8 mouse cellular contexts compared by ENCODE assay signal in the genomic region with DNA sequence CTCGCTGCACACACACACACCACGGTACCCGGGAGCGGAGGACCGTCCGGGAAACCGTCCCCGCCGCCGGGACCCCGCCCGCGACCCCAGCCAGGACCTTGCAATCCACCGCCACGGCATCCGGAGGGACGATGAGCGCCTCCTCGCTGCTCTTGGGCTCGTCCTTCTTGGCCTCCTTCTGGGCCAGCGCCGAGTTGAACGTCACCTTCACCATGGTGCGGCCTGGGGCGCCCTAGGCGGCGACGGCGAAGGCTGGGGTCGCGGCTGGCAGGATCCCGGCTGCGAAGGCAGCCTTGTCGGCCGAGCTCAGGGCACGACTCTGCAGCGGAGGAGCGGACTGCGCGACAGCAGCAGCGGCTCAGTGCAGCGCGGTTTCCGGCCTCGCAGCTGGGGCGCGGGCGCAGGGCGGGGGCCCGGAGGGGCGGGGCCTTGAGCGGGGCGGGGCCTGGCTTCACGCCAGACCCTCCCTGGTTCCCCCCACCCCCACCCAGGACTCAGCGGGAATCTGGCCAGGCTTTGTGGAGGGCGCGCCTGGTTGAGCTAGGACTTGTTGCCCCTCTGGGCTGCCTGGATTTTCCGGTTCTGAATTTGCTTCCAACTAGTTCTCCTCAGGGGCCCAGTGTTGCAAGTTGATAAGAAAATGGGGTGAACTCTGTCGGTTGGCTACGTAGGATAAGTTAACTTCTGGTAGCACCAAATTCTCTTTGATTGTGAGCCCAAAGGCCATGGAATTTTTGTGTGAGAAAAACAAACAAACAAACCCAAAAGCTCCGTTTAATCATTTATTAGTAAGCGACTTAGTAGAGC. TPM values are rescaled to one million over a fixed set of nuclear protein-coding genes. Genes with fewer than 3 reads are reported as not detected.
A peak's percentile ranks its signal among the peaks of the same experiment; 100 is the strongest.
DNase-seq lines count a peak whose midpoint lies in the region; ATAC-seq and TF ChIP-seq lines count a peak whose summit lies in the region.

A gene (minus strand): TSS at position 377 of the 807 bp plus-strand sequence.

- peak within 1 kb of the TSS; percentile 99 for H3K4me3 ChIP-seq in hindbrain, postnatal 0 days (ENCODE audit: low read length)

- TF ChIP-seq CTCF in hindbrain, postnatal 0 days (IDR thresholded peaks at IDR 0.05; ENCODE audit: low read depth): peak; percentile 33

- WGBS in hindbrain, postnatal 0 days: under 1% methylated on average over 43 of the region's 62 CpGs

- no peaks in the 10 kb centered on the region for H3K36me3 ChIP-seq in hindbrain, postnatal 0 days (ENCODE audit: insufficient read depth, low read length)

- peak within 1 kb of the TSS; percentile 96 for H3K27ac ChIP-seq in hindbrain, postnatal 0 days

- peak; percentile 79 for DNase-seq in adipocyte (ENCODE audit: low spot score)
- DNase-seq in gastrocnemius, adult 8-10 months (ENCODE audit: low spot score in 2 of 2): peak; percentile 70 to 75
- peak; percentile 90 for DNase-seq in hindbrain, postnatal 0 days (ENCODE audit: low spot score)
- peak; percentile 72 to 81 for DNase-seq in left cerebral cortex, postnatal 14 days (ENCODE audit: low spot score in 2 of 2)
- DNase-seq in right cerebral cortex, postnatal 25 days: peak; percentile 86
- peak; percentile 88 to 89 for DNase-seq in urinary bladder, postnatal 4 days (ENCODE audit: low spot score in 2 of 2)

- no peaks in the 10 kb centered on the region for H3K9me3 ChIP-seq in hindbrain, postnatal 0 days (ENCODE audit: low read length)

- peaks cover 13% of the 10 kb centered on the region for H3K4me1 ChIP-seq in hindbrain, postnatal 0 days (ENCODE audit: insufficient read depth, low read length)

- H3K4me2 ChIP-seq in hindbrain, postnatal 0 days (ENCODE audit: low read depth, low read length): peak within 1 kb of the TSS; percentile 74

- no peaks in the 10 kb centered on the region for H3K27me3 ChIP-seq in hindbrain, postnatal 0 days (ENCODE audit: insufficient read depth, low read length)

- ATAC-seq in common myeloid progenitor, adult 5-6 weeks (replicated peaks; ENCODE audit: low read depth, poor library complexity, severe bottlenecking): peak; percentile 55
- peak; percentile 94 for ATAC-seq in hindbrain, postnatal 0 days
- ATAC-seq in megakaryocyte-erythroid progenitor cell, adult 5-6 weeks (replicated peaks; ENCODE audit: low FRiP score, low TSS enrichment, poor library complexity, severe bottlenecking): peak; percentile 69

- H3K9ac ChIP-seq in hindbrain, postnatal 0 days (replicated peaks; ENCODE audit: low read length): peak within 1 kb of the TSS; percentile 98

- intact Hi-C loops in left cerebral cortex, postnatal 14 days (cut with DNase I): loop anchor here (2.0 to 10.0 kb wide), 3 partner anchors 63 to 120 kb away; no protein-coding TSS in a partner anchor

RNA-seq across cellular contexts. Expression of the gene that starts here (rescaled TPM):
- 694 and 751 TPM in 2 replicates for total RNA-seq in common myeloid progenitor, adult 5-6 weeks (2017)
- total RNA-seq in gastrocnemius, adult 8-10 months (2022): 100 to 1,000 TPM; 232 to 300 (median 269) TPM
- 446 TPM in 2 replicates for total RNA-seq in hindbrain, postnatal 0 days (2014; rRNA removed)
- 1,059 and 1,161 TPM in 2 replicates for polyA plus RNA-seq in hindbrain, postnatal 0 days (2015; fragmentation: Nextera tagmentation; extraction: Ambion mirVana)
- total RNA-seq in left cerebral cortex, postnatal 14 days (2021): 100 to 1,000 TPM; 732 to 742 TPM
- total RNA-seq in megakaryocyte-erythroid progenitor cell, adult 5-6 weeks (2014; fragmentation: Nextera tagmentation): 241 and 252 TPM in 2 replicates
- total RNA-seq in megakaryocyte-erythroid progenitor cell, adult 5-6 weeks (2017): 431 and 507 TPM in 2 replicates

Comparison
In these comparisons a context has a peak if more than half of its experiments do, and no peak if none do; other contexts are left out.
1. Peak in every context shown above with its lines: DNase-seq, ATAC-seq, H3K4me3 ChIP-seq and H3K27ac ChIP-seq.